Mouse (Mus musculus) brain, embryonic 14.5 days (tissue): Measurements from ENCODE around the gene Sik3. TPM values are rescaled to one million over a fixed set of nuclear protein-coding genes. Genes with fewer than 3 reads are reported as not detected.
A peak's percentile ranks its signal among the peaks of the same experiment; 100 is the strongest.

Experiments
- DNase-seq: peaks from one replicate; pipeline ENCODE4 v3.0.0-alpha.2; 2011; ENCODE audit warnings: low read depth
- CTCF ChIP-seq: fragments of 200-500 bp; IDR thresholded peaks from 2 replicates; pipeline ENCODE4 v1.5.1; 2012; ENCODE audit warnings: inconsistent platforms, mild to moderate bottlenecking, moderate library complexity, borderline replicate concordance; ENCODE audit not compliant: insufficient read depth, insufficient read length; ENCODE audit errors: extremely low read depth
- POLR2A ChIP-seq: fragments of 200-500 bp; IDR thresholded peaks from 2 replicates; pipeline ENCODE4 v1.6.1; 2012; ENCODE audit warnings: mild to moderate bottlenecking, inconsistent platforms, borderline replicate concordance; ENCODE audit not compliant: poor library complexity, insufficient read depth, insufficient read length, severe bottlenecking; ENCODE audit errors: extremely low read depth
- polyA plus RNA-seq: library from polyadenylated mRNA; depleted of rRNA; stranded (reverse); fragments of >200 nt; gene quantifications from 2 replicates; pipeline ENCODE4 v1.2.3, GENCODE M21; 2012; rRNA removed

Gene Sik3
- polyA plus RNA-seq, 1 experiment, result 24.5 TPM

DNA sequence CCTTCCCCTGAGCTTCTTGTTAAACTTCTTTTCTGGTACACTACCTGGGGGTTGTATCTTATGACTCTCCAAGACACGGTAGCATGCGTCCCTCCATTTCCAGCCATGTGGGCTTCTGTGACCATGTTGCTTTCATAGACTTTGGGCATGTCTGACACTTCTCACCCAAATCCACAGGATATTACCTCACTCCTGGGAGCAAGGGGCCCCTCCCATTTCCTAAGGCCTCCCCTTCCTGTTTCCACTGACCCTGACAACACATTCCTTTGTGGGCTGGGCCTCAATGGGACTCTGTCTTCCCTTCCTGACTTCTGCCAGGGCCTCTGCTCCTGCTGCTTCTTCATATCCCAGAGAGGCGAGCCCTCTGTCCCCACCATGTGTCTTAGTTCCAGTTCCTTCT lies 244.9 kb downstream of the Sik3 start:
- TF ChIP-seq POLR2A, result no peak
- DNase-seq, result no peak

DNA sequence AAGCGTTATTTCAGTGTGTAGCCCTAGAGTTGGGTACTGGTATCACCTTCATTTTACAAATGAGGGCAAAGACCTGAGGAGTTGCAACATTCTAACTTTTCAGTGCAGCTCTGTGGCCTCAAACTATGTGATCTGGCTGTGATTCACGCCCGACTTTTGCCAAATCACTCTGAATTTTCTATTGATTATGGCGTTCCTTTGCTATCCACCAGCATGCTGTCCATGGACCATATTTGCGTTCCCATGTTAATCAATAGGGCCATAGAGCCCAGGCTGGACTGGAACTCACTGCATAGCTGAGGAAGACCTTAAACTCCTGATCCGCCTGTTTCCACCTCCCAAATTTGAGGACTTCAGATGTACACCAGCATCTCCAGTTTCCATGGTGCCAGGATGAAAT lies 246.5 kb downstream of the Sik3 start:
- DNase-seq, result no peak
- TF ChIP-seq CTCF (no peak), POLR2A (no peak)

DNA sequence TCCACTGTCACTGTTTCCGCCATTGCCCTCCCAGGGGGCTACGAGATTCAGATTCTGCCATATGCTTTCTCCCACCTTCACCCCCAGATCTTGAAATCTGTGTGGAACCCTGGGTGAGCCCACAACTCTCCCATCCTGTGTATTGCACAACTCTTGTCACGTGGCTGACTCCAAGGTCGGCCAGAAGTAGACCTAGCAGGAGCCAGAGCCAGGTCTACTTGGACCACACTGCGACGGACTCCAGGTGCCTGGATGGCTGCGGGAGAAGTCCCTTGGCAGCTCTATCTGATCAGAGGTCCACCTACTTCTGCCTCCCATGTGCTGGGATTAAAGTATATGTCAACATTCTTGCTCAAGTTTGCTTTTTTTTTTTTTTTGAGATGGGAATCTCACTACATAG lies 248.5 kb downstream of the Sik3 start:
- TF ChIP-seq CTCF (no peak), POLR2A (no peak)
- no peak for DNase-seq

DNA sequence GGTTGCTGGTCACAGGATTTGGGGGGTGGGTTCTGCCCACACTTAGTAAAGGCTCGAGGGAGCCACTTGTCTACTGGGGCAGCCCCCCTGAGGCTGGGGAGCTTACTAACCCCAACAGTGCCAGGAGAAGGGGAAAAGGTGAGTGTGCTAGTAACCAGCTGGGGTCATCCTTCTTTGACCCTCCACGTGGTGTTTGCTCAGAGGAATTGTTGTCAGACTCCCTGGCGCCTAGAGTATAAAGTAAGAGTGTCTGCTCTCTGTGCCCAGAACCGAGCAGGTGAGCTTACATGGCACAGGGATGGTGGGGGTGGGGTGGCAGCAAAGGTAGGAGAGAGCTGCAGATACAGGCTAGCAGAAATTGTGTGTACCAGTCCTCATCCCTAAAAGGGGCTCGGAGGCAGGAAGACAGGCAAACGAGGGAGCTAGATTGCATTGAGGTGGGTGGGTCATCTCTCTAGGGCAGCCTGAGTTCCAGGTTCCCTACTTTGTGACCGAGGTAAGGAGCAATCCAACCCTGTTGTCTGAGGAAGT lies 255.8 kb downstream of the Sik3 start, which contains the start of gene Apoa5:
Gene Apoa5, plus strand, starts transcription at position 291 of the 531 bp plus-strand sequence.
- DNase-seq, result no peak

DNA sequence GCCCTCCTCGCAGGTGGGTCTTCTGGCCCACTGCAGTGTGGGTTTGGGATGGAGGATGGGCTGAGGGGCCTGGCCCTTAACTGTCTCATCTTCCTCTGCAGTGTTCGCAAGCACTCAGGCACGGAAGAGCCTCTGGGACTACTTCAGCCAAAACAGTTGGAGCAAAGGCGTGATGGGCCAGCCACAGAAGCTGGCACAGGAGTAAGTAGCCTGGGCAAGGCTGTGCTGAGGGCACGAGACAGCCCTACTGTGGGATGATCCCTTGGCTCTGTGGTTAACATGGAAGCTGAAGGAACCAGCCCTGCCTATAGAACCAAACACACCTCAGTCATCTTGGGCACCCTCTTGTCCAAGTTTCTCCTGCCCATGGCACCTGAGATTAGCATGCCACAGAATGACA lies 256.5 kb downstream of the Sik3 start:
- TF ChIP-seq POLR2A (no peak), CTCF (no peak)
- DNase-seq, result no peak

More for the DNA sequence above, 255.8 kb downstream of the Sik3 start, which contains the start of gene Apoa5:
- TF ChIP-seq POLR2A (no peak), CTCF (no peak)

DNA sequence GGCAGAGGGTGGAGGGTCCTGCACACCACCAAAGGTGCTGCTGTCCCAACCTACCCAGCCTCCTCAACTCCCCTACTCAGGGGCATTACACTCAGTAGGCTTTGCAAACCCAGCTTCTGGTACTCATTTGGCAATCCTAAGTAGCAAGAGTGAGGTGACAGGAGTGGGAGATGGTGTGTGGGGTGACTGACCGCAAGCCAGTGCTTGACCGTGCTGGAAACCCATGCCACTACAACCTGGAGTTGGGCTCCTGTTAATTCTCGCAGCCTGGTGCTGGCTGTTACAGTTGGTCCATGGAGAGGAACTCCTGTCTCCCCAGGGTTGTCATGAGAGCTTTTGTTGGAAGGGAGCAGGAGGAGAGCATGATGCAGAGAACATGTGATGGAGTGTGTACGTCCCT lies 258.2 kb downstream of the Sik3 start:
- no peak for DNase-seq
- TF ChIP-seq CTCF, result no peak
- TF ChIP-seq POLR2A, result no peak

DNA sequence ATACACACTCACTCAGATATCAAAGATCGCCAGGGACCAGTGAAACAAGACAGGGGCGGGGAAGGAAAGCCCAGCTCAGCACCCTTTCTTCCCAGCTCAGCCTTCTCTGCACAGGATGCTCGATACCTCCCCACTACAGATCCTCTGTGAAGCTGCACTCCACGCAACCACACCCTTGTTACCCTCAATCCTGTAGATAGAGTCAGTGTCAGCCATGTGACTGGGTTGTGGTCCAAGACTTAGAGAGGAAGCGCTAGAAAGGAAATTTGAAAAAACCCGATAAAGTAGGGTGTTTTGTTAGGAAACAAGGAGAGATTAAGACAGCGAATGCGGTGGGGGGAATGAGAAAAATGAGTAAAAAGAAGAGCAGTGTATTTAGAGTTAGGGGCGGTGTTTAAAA lies 259.4 kb downstream of the Sik3 start:
- TF ChIP-seq CTCF (no peak), POLR2A (no peak)
- DNase-seq, result no peak

DNA sequence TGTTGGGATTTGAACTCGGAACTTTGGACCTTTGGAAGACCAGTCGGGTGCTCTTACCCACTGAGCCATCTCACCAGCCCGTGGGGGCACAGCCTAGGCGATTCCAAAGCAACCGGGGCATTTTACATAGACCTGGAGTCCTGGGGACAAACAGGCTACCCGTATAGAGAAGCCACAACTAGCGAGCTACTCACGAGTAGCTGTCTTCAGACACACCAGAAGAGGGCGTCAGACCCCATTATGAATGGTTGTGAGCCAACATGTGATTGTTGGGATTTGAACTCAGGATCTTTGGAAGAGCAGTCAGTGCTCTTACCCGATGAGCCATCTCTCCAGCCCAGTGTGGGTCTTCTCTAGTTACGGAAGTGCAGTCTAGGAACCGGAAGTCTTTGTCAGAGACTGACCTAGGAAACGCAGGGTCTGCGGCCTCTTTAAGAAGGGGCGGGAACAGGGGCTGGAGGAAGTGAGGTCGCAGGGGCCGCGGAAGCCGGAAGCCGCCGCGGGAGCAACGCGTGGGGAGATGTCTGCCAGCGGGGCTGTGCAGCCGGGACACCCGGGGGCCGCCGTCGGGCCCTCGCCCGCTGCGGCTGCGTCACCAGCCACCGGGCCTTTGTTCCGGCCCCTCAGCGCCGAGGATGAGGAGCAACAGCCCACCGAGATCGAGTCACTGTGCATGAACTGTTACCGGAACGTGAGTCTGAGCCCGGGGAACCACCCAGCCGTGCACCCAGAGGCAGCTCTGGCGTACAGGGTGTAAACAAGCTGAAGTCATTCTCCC lies 260.2 kb downstream of the Sik3 start, which contains the start of gene Zpr1:
Gene Zpr1, plus strand, starts transcription at position 388 of the 778 bp plus-strand sequence.
- peak; percentile 98 for DNase-seq
- peak; percentile 70 for TF ChIP-seq POLR2A
- TF ChIP-seq CTCF, result peak; percentile 41; the same call in 1 of the 2 replicates

Other genes starting within 250 kb of the Sik3 start
- 26.5 and 29.6 TPM in 2 replicates for gene Cep164, start 184.1 kb upstream of the Sik3 start, polyA plus RNA-seq
- 39.2 and 52.9 TPM in 2 replicates for gene Bace1, start 174.2 kb upstream of the Sik3 start, polyA plus RNA-seq
- gene Pcsk7, start 106.3 kb upstream of the Sik3 start, polyA plus RNA-seq, result 40.3 and 48.7 TPM in 2 replicates
- gene Rnf214, start 105.9 kb upstream of the Sik3 start, polyA plus RNA-seq, result 50.6 and 68.0 TPM in 2 replicates
- 5.7 and 7.3 TPM in 2 replicates for gene Tagln, start 76.8 kb upstream of the Sik3 start, polyA plus RNA-seq
- gene Sidt2, start 57.6 kb upstream of the Sik3 start, polyA plus RNA-seq, result 85.4 and 101 TPM in 2 replicates
- 126 and 166 TPM in 2 replicates for gene Pafah1b2, start 130 bp upstream of the Sik3 start, polyA plus RNA-seq
- gene Apoa1, start 215.8 kb downstream of the Sik3 start, polyA plus RNA-seq, result 3.0 and 4.5 TPM in 2 replicates
- 0.23 TPM in 1 of 2 replicates, not detected in the other for gene Apoc3, start 222.8 kb downstream of the Sik3 start, polyA plus RNA-seq
- 0.19 and 0.26 TPM in 2 replicates for gene Apoa4, start 227.9 kb downstream of the Sik3 start, polyA plus RNA-seq